Mouse (Mus musculus): ENCODE data around the gene Gas2l3. TPM values are rescaled to one million over a fixed set of nuclear protein-coding genes. Genes with fewer than 3 reads are reported as not detected.

Gene Gas2l3
- polyA plus RNA-seq, 2 experiments, result 5.9 to 11.3 TPM

DNA sequence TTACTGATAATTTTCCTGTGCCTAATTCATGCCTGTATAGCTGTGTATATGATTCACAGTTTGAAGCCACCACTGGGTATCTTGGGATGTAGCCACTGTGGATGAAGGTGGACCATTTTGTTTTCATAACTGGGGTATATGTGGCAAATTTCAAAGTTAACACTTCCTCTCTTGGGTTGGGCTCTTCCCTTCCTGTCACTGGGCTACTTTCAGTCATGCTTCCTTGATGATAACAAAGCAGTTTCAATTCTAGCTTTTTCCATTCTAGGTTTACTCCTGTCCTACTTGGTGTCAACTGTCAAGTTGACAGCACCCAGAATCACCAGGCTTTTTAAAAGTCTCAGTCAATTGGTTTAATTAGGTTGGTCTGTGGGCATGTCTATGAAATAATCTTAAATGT, 41.1 kb upstream of the Gas2l3 start:
- no peak for DNase-seq (ENCODE audit: low spot score)
- Histone ChIP-seq H3K9me3 (ENCODE audit: control insufficient read depth, low read length) (no peaks in the 10 kb centered on the region), H3K4me2 (replicated peaks; ENCODE audit: low read depth, low read length, severe bottlenecking) (no peak overlapping the region), H3K4me1 (ENCODE audit: control insufficient read depth, insufficient read depth, low read length) (no peaks in the 10 kb centered on the region), H3K36me3 (ENCODE audit: control insufficient read depth, insufficient read depth, low read length) (no peaks in the 10 kb centered on the region), H3K4me3 (replicated peaks; ENCODE audit: low read length) (no peak overlapping the region), H3K9ac (ENCODE audit: low read depth, low read length, severe bottlenecking) (no peak overlapping the region), H3K27me3 (ENCODE audit: control insufficient read depth, insufficient read depth, low read length) (no peaks in the 10 kb centered on the region), H3K27ac (replicated peaks; ENCODE audit: low read depth, low read length) (no peak overlapping the region)
- no peak for ATAC-seq (ENCODE audit: low FRiP score, low read depth)
- no peak for TF ChIP-seq POLR2A (IDR thresholded peaks at IDR 0.05; ENCODE audit: borderline replicate concordance, extremely low read depth, insufficient read depth, insufficient read length)

DNA sequence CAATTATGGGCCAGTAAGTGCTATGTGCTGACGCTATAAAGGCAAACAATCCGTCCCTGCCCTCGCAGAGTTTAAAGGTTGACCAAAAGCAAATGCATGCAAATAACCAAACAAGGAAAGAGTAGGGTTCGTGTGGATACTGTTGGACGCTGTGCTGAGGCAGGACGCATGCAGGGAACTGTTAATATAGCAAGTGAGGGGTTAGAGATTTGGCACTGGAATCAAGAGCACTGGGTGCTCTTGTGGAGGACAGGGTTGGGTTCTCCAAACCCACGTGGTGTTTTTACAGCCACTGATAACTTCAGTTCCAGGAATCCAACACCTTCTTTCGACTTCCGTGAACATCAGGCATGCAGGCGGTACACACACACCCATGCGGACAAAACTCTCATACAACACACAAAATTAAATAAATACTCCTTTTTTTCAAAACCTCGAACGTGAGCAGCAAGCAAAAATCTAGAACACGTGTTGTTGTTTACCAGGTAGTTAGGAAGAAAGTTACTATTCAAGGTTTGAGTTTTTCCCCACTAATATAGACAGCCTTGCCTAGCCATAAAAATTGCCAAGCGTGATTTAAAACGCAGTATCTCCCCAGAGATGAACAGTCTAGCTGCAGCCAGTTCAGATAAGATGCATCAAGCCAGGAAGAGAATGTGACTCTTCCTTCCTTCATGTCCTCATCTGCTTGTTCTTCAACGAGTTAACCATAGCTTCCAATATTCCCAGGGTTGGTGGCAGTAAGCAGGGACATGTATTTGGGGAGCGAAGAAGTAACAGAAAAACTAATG, 40.2 kb upstream of the Gas2l3 start:
- 70% methylated on average over 18 of the region's 18 CpGs for WGBS
- Histone ChIP-seq H3K27me3 (ENCODE audit: control insufficient read depth, insufficient read depth, low read length) (no peaks in the 10 kb centered on the region), H3K36me3 (ENCODE audit: control insufficient read depth, insufficient read depth, low read length) (no peaks in the 10 kb centered on the region), H3K9me3 (ENCODE audit: control insufficient read depth, low read length) (no peaks in the 10 kb centered on the region), H3K4me2 (replicated peaks; ENCODE audit: low read depth, low read length, severe bottlenecking) (no peak overlapping the region), H3K4me3 (replicated peaks; ENCODE audit: low read length) (no peak overlapping the region), H3K4me1 (ENCODE audit: control insufficient read depth, insufficient read depth, low read length) (no peaks in the 10 kb centered on the region), H3K9ac (ENCODE audit: low read depth, low read length, severe bottlenecking) (no peak overlapping the region), H3K27ac (replicated peaks; ENCODE audit: low read depth, low read length) (no peak overlapping the region)
- no peak for TF ChIP-seq POLR2A (IDR thresholded peaks at IDR 0.05; ENCODE audit: borderline replicate concordance, extremely low read depth, insufficient read depth, insufficient read length)
- no peak for ATAC-seq (ENCODE audit: low FRiP score, low read depth)
- no peak for DNase-seq (ENCODE audit: low spot score)

DNA sequence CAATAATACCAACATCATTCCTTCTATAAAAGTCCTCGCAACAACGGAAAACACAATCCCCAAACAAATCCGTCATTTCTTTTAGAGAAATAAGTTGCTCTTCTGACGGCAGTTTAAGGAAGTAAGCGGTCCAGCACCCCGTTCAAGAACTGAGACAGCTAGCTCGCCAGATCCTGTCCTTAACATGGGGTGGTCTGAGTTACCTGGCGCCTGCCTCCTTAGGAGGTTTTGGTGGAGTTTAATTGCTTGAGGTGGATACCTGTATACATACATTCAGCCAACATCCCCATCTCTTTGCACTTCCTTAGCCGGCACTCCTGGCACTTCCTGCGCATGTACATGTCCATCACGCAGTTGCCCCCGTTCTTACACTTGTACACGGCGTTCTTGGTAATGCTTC, 39.3 kb upstream of the Gas2l3 start:
- WGBS, result 75% methylated on average over 14 of the region's 14 CpGs

DNA sequence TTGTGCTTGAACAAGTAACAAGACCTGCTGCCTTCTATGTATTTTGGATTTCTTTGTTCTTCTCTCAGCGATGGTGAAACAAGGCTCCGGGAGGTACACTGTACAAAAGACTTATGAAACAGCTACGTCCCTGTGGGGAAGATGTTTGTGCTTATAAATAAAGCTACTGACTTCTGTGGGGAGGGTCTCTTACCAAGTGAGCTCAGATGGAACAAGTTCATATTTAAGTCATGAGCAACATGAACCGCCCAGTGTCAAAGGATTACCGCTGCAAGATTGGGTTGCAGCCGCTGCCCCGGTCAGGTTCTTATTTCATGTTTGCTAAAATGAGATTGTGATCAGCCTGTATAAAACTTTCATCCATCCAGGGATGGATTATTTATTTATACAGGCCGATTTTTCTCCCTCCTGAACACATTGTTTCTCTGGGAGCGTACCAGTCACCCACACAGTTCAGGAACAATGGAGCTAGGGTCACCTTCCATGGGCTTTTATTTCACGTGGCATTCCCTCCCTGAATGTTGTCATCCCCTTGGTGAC, 38.4 kb upstream of the Gas2l3 start:
- no peaks in the 10 kb centered on the region for H3K27me3 ChIP-seq (ENCODE audit: control insufficient read depth, insufficient read depth, low read length)
- H3K27ac ChIP-seq (replicated peaks; ENCODE audit: low read depth, low read length), result no peak overlapping the region
- TF ChIP-seq POLR2A (IDR thresholded peaks at IDR 0.05; ENCODE audit: borderline replicate concordance, extremely low read depth, insufficient read depth, insufficient read length), result no peak
- DNase-seq (ENCODE audit: low spot score) (no peak), ATAC-seq (ENCODE audit: low FRiP score, low read depth) (no peak)
- H3K4me1 ChIP-seq (ENCODE audit: control insufficient read depth, insufficient read depth, low read length), result no peaks in the 10 kb centered on the region
- H3K4me3 ChIP-seq (replicated peaks; ENCODE audit: low read length), result no peak overlapping the region
- no peak overlapping the region for H3K4me2 ChIP-seq (replicated peaks; ENCODE audit: low read depth, low read length, severe bottlenecking)
- no peak overlapping the region for H3K9ac ChIP-seq (ENCODE audit: low read depth, low read length, severe bottlenecking)
- WGBS, result 74% methylated on average over 10 of the region's 10 CpGs
- no peaks in the 10 kb centered on the region for H3K9me3 ChIP-seq (ENCODE audit: control insufficient read depth, low read length)
- H3K36me3 ChIP-seq (ENCODE audit: control insufficient read depth, insufficient read depth, low read length), result no peaks in the 10 kb centered on the region

More for the DNA sequence above, 39.3 kb upstream of the Gas2l3 start:
- no peak for TF ChIP-seq POLR2A (IDR thresholded peaks at IDR 0.05; ENCODE audit: borderline replicate concordance, extremely low read depth, insufficient read depth, insufficient read length)
- no peak overlapping the region for H3K27ac ChIP-seq (replicated peaks; ENCODE audit: low read depth, low read length)
- H3K4me3 ChIP-seq (replicated peaks; ENCODE audit: low read length), result no peak overlapping the region
- H3K9me3 ChIP-seq (ENCODE audit: control insufficient read depth, low read length), result no peaks in the 10 kb centered on the region
- H3K9ac ChIP-seq (ENCODE audit: low read depth, low read length, severe bottlenecking), result no peak overlapping the region
- no peak overlapping the region for H3K4me2 ChIP-seq (replicated peaks; ENCODE audit: low read depth, low read length, severe bottlenecking)
- H3K27me3 ChIP-seq (ENCODE audit: control insufficient read depth, insufficient read depth, low read length), result no peaks in the 10 kb centered on the region
- H3K4me1 ChIP-seq (ENCODE audit: control insufficient read depth, insufficient read depth, low read length), result no peaks in the 10 kb centered on the region
- DNase-seq (ENCODE audit: low spot score) (no peak), ATAC-seq (ENCODE audit: low FRiP score, low read depth) (no peak)
- H3K36me3 ChIP-seq (ENCODE audit: control insufficient read depth, insufficient read depth, low read length), result no peaks in the 10 kb centered on the region

DNA sequence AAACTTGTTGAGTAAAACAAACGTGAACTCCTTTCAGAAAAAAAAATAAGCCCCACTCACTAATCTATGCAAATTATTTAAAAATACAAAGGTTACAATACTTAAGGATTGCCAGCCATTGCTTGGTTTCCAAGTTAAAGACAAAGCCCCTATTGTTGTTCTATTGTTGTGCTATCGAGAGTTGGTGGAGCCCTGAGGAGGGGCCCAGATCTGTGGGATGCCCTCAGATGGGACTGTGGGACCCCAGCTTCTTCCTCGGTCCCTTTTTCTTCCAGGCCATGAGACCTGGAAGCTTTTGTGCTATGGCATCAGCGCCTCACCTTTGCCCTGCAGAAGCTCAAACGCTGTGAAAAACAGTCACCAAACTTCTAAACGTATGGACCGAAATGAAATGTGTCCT, 37.9 kb upstream of the Gas2l3 start:
- no peak for ATAC-seq (ENCODE audit: low FRiP score, low read depth)
- 64% methylated on average over 7 of the region's 7 CpGs for WGBS
- no peak overlapping the region for H3K27ac ChIP-seq (replicated peaks; ENCODE audit: low read depth, low read length)

More for the DNA sequence above, 37.9 kb upstream of the Gas2l3 start:
- no peak overlapping the region for H3K4me2 ChIP-seq (replicated peaks; ENCODE audit: low read depth, low read length, severe bottlenecking)
- no peaks in the 10 kb centered on the region for H3K36me3 ChIP-seq (ENCODE audit: control insufficient read depth, insufficient read depth, low read length)
- TF ChIP-seq POLR2A (IDR thresholded peaks at IDR 0.05; ENCODE audit: borderline replicate concordance, extremely low read depth, insufficient read depth, insufficient read length), result no peak
- no peaks in the 10 kb centered on the region for H3K27me3 ChIP-seq (ENCODE audit: control insufficient read depth, insufficient read depth, low read length)
- DNase-seq (ENCODE audit: low spot score), result no peak
- H3K9ac ChIP-seq (ENCODE audit: low read depth, low read length, severe bottlenecking), result no peak overlapping the region
- H3K9me3 ChIP-seq (ENCODE audit: control insufficient read depth, low read length), result no peaks in the 10 kb centered on the region
- no peaks in the 10 kb centered on the region for H3K4me1 ChIP-seq (ENCODE audit: control insufficient read depth, insufficient read depth, low read length)
- H3K4me3 ChIP-seq (replicated peaks; ENCODE audit: low read length), result no peak overlapping the region

Measured in limb, embryonic 14.5 days (tissue).